Mouse (Mus musculus): ENCODE measurements at regions not wholly inside any gene's neighbourhood (a gene's known extent, or its start where the extent isn't known, plus 50 kb on each side); places are given as distances from the start of the nearest gene placed in this dataset.

DNA sequence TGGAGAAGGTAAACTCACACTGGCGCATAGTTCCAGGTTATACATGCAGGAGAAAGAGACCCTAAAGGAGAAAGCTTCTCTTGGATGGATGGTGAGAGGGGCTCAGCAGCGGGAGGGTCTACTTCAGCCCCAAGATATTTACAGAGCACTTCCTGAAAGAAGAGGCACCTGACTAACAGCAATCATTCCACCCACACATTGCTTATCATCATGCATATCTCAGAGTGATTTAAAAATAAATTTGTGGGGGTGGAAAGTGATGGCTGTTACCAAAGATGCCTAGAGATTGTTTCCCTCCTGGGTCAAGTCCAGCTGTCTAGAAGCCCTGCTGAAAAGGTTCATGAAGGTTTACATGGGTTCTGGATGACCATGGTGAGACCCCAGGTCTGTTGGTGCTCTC is 184.4 kb upstream of the Sesn3 start:
- TF ChIP-seq CTCF (IDR thresholded peaks at IDR 0.05) (no peak), EP300 (IDR thresholded peaks at IDR 0.05; ENCODE audit: insufficient read depth, low read depth, low read length) (no peak)

All from heart, adult 2 months (tissue).